Mouse (Mus musculus): ENCODE measurements around the gene Dnajc5.

DNA sequence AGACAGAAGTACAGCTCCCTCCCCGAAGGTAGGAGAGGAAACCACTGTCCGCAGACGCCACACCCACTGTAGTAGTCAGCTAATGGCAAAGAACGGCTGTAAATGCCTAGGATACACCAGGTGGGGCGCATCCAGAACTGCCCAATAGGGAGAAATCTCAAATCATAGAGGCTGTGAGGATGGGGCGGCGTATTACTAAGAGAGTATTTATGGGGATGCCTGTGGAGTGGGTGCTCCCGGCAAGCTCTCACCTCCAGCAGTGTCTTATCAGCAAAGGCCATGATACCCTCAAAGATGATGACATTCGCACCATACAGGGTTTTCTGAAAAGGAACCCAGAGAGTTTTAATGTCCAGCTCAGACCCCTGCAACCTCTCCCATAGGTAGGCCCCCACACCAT lies 53.7 kb downstream of the Dnajc5 start:
- TF ChIP-seq CTCF (IDR thresholded peaks at IDR 0.05; ENCODE audit: low read depth) (no peak), EP300 (IDR thresholded peaks at IDR 0.05; ENCODE audit: low read depth) (no peak)

Measured in liver, embryonic 14.5 days (tissue).